Mouse (Mus musculus): ENCODE measurements around the gene Tbc1d2b.

The Tbc1d2b gene

GRCm38 (mm10) chr9:90242855-90243254, 27.7 kb downstream of the Tbc1d2b start:
- DNase-seq (ENCODE audit: low read depth, low spot score) = no peak

- DNase-seq (ENCODE audit: low read depth, low spot score) = no peak
Observed at GRCm38 (mm10) chr9:90242291-90242690, 28.3 kb downstream of the Tbc1d2b start.

GRCm38 (mm10) chr9:90241618-90242017, 29.0 kb downstream of the Tbc1d2b start:
- no peak for DNase-seq (ENCODE audit: low read depth, low spot score)

- no peak for DNase-seq (ENCODE audit: low read depth, low spot score)
Observed at GRCm38 (mm10) chr9:90241041-90241440, 29.6 kb downstream of the Tbc1d2b start.

GRCm38 (mm10) chr9:90240560-90240959, 30.0 kb downstream of the Tbc1d2b start:
- DNase-seq (ENCODE audit: low read depth, low spot score) = no peak

- no peak for DNase-seq (ENCODE audit: low read depth, low spot score)
Observed at GRCm38 (mm10) chr9:90237232-90238062, 33.2 kb downstream of the Tbc1d2b start.

GRCm38 (mm10) chr9:90236817-90237216, 33.8 kb downstream of the Tbc1d2b start:
- DNase-seq (ENCODE audit: low read depth, low spot score) = no peak

- peak; percentile 70 for DNase-seq (ENCODE audit: low read depth, low spot score)
Observed at GRCm38 (mm10) chr9:90235258-90235882, 35.2 kb downstream of the Tbc1d2b start.

- no peak for DNase-seq (ENCODE audit: low read depth, low spot score)
Observed at GRCm38 (mm10) chr9:90234786-90235185, 35.8 kb downstream of the Tbc1d2b start.

GRCm38 (mm10) chr9:90233906-90234419, 36.6 kb downstream of the Tbc1d2b start:
- DNase-seq (ENCODE audit: low read depth, low spot score) = no peak

- DNase-seq (ENCODE audit: low read depth, low spot score) = no peak
Observed at GRCm38 (mm10) chr9:90232781-90233690, 37.6 kb downstream of the Tbc1d2b start.

- DNase-seq (ENCODE audit: low read depth, low spot score) = no peak
Observed at GRCm38 (mm10) chr9:90227171-90227570, 43.4 kb downstream of the Tbc1d2b start.

- DNase-seq (ENCODE audit: low read depth, low spot score) = no peak
Observed at GRCm38 (mm10) chr9:90226742-90227096, 43.9 kb downstream of the Tbc1d2b start.

- DNase-seq (ENCODE audit: low read depth, low spot score) = no peak
Observed at GRCm38 (mm10) chr9:90226081-90226741, 44.4 kb downstream of the Tbc1d2b start.

GRCm38 (mm10) chr9:90222275-90222674, 48.3 kb downstream of the Tbc1d2b start:
- DNase-seq (ENCODE audit: low read depth, low spot score) = no peak

- DNase-seq (ENCODE audit: low read depth, low spot score) = no peak
Observed at GRCm38 (mm10) chr9:90217501-90217900, 53.1 kb downstream of the Tbc1d2b start.

GRCm38 (mm10) chr9:90216259-90217001, 54.2 kb downstream of the Tbc1d2b start:
- DNase-seq (ENCODE audit: low read depth, low spot score) = peak; percentile 51

- DNase-seq (ENCODE audit: low read depth, low spot score) = no peak
Observed at GRCm38 (mm10) chr9:90213127-90213526, 57.5 kb downstream of the Tbc1d2b start.

- DNase-seq (ENCODE audit: low read depth, low spot score) = no peak
Observed at GRCm38 (mm10) chr9:90208655-90209054, 61.9 kb downstream of the Tbc1d2b start.

GRCm38 (mm10) chr9:90207808-90208207, 62.8 kb downstream of the Tbc1d2b start:
- no peak for DNase-seq (ENCODE audit: low read depth, low spot score)

GRCm38 (mm10) chr9:90206500-90206899, 64.1 kb downstream of the Tbc1d2b start:
- DNase-seq (ENCODE audit: low read depth, low spot score) = peak; percentile 86

Data from 3T3-L1 (cell line).